In the genomic region with DNA sequence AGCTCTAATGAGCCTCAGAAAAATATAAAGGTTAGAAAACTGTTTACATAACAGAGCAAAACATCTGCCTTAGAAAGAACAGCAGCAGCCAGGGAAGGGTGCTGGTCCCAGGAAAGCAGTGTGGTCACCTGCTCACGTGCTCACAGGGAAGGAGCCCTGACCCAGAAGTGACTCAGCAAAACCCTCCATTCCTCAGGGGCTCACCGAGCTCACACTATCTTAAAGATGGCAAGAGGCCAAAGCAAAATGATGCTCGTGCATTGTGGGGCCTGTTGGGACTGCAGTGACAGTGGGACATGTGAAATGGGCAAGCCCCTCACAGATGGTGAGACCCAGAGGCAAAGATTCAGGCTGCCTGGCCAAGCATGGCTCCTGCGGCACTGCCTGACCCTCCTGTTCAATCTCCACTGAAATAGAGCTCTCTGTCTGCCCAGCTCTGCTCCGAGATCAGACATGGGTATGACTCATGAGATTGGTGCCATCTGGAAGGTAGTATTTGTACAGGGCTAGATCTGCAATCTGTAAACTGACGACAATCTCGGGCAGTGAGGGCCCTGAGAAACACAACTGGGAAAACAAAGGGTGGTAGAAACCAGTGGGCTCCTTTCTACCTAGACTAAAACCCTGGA, we compare ENCODE assay signal across 8 mouse cellular contexts.
DNase-seq lines count a peak whose midpoint lies in the region; ATAC-seq and TF ChIP-seq lines count a peak whose summit lies in the region.
"Not testable (repeated sequence)": the region's sequence is repeated elsewhere in the genome, so short reads cannot be mapped to it uniquely, and the experiment has no call there.

No protein-coding gene starts in this region.

- not testable (repeated sequence) for H3K4me2 ChIP-seq in forebrain, embryonic 16.5 days (ENCODE audit: low read length); hindbrain, embryonic 16.5 days (ENCODE audit: low read length); liver, embryonic 11.5 days
- peak overlapping the region; percentile 51 for H3K4me2 ChIP-seq in myocyte (ENCODE audit: low read depth)

- H3K27ac ChIP-seq in forebrain, embryonic 16.5 days (ENCODE audit: low read length); hindbrain, embryonic 16.5 days (ENCODE audit: low read depth, low read length); liver, embryonic 11.5 days (ENCODE audit: low read depth, low read length): not testable (repeated sequence)

- not testable (repeated sequence) for H3K36me3 ChIP-seq in forebrain, embryonic 16.5 days (ENCODE audit: control insufficient read depth, insufficient read depth); hindbrain, embryonic 16.5 days (ENCODE audit: control insufficient read depth, insufficient read depth, low read length); liver, embryonic 11.5 days (ENCODE audit: control insufficient read depth, insufficient read depth, low read length); myocyte (ENCODE audit: control insufficient read depth, insufficient read depth)

- H3K4me1 ChIP-seq in forebrain, embryonic 16.5 days (replicated peaks; ENCODE audit: control insufficient read depth, insufficient read depth, low read length); hindbrain, embryonic 16.5 days (ENCODE audit: control insufficient read depth, insufficient read depth, low read depth, low read length); liver, embryonic 11.5 days (replicated peaks; ENCODE audit: control insufficient read depth, insufficient read depth, low read length): not testable (repeated sequence)

- not testable (repeated sequence) for H3ac ChIP-seq in myocyte (ENCODE audit: control insufficient read depth, insufficient read length)

- DNase-seq in 3134 (ENCODE audit: extremely low read depth, insufficient read length, low spot score) = peak; percentile 75
- peak; percentile 78 for DNase-seq in MN1 (ENCODE audit: low spot score)
- peak; percentile 28 for DNase-seq in brain, adult 2 months (ENCODE audit: low read depth, low spot score)
- peak; percentile 27 to 48 for DNase-seq in cerebellum, postnatal 25 days
- DNase-seq in liver, embryonic 11.5 days (ENCODE audit: low spot score) = not testable (repeated sequence)

- not testable (repeated sequence) for H3K9me3 ChIP-seq in forebrain, embryonic 16.5 days (ENCODE audit: control insufficient read depth, low read length); hindbrain, embryonic 16.5 days (ENCODE audit: control insufficient read depth, low read length); liver, embryonic 11.5 days (ENCODE audit: control insufficient read depth, low read length)

- not testable (repeated sequence) for H3K9ac ChIP-seq in forebrain, embryonic 16.5 days (replicated peaks; ENCODE audit: low read depth, low read length); hindbrain, embryonic 16.5 days (ENCODE audit: low read depth, low read length); liver, embryonic 11.5 days (ENCODE audit: low read depth, low read length)

- H3K27me3 ChIP-seq in forebrain, embryonic 16.5 days (replicated peaks; ENCODE audit: control insufficient read depth, insufficient read depth, low read length); hindbrain, embryonic 16.5 days (replicated peaks; ENCODE audit: control insufficient read depth, insufficient read depth, low read length); liver, embryonic 11.5 days (replicated peaks; ENCODE audit: control insufficient read depth, insufficient read depth, low read length); myocyte (ENCODE audit: control insufficient read depth, insufficient read depth, insufficient read length): not testable (repeated sequence)

- WGBS in forebrain, embryonic 16.5 days = 23% methylated on average over 3 of the region's 7 CpGs
- 26% methylated on average over 3 of the region's 7 CpGs for whole genome bisulfite sequencing in hindbrain, embryonic 16.5 days
- WGBS in liver, embryonic 11.5 days = 32% methylated on average over 3 of the region's 7 CpGs

- not testable (repeated sequence) for H3K79me2 ChIP-seq in myocyte (ENCODE audit: control insufficient read depth, insufficient read depth)

- not testable (repeated sequence) for H3K4me3 ChIP-seq in forebrain, embryonic 16.5 days (replicated peaks; ENCODE audit: low read length); hindbrain, embryonic 16.5 days (ENCODE audit: low read length); liver, embryonic 11.5 days (ENCODE audit: low read depth, low read length); myocyte

- TF ChIP-seq POLR2A in myocyte (IDR thresholded peaks at IDR 0.05; ENCODE audit: insufficient read length, low read depth) = not testable (repeated sequence)

- peak; percentile 25; the same call in 1 of the 2 replicates for ATAC-seq in forebrain, embryonic 16.5 days
- ATAC-seq in hindbrain, embryonic 16.5 days = peak; percentile 56; the same call in 1 of the 2 replicates
- ATAC-seq in liver, embryonic 11.5 days (replicated peaks; ENCODE audit: low FRiP score) = peak; percentile 6; the same call in 1 of the 2 replicates

TF ChIP-seq in myocyte, 11 proteins besides CTCF, POLR2A, EP300 and RAD21:
- TF ChIP-seq USF1 (IDR thresholded peaks at IDR 0.05; ENCODE audit: low read depth) = peak; percentile 32
TF ChIP-seq in myocyte: peak in this region for 1; not testable (repeated sequence) for 10.

Comparison
In these comparisons a context has a peak if more than half of its experiments do, and no peak if none do; other contexts are left out.
1. ATAC-seq: peak in every context shown above with its lines; median percentile 56 in hindbrain, embryonic 16.5 days; 25 in forebrain, embryonic 16.5 days; 6 in liver, embryonic 11.5 days.